Mouse (Mus musculus) thymus, adult 2 months (tissue): ENCODE data around the gene Trim14. TPM values are rescaled to one million over a fixed set of nuclear protein-coding genes. Genes with fewer than 3 reads are reported as not detected.

Experiments used
- DNase-seq: peaks from one replicate; pipeline ENCODE4 v3.0.0; 2021
- H3K27ac ChIP-seq: fragments of 200-500 bp; 2 replicates; pipeline ENCODE4 v1.5.1; 2012; ENCODE audit warnings: low read length, control low read depth; ENCODE audit not compliant: control insufficient read depth, insufficient read depth
- H3K27me3 ChIP-seq: fragments of 200-500 bp; 2 replicates; pipeline ENCODE4 v1.6.1; 2012; ENCODE audit warnings: mild to moderate bottlenecking, low read length, moderate library complexity, mixed read lengths; ENCODE audit not compliant: control insufficient read depth, insufficient read depth
- H3K36me3 ChIP-seq: fragments of 200-500 bp; 2 replicates; pipeline ENCODE4 v1.6.1; 2012; ENCODE audit warnings: mild to moderate bottlenecking, low read length, moderate library complexity; ENCODE audit not compliant: control insufficient read depth, insufficient read depth
- H3K4me1 ChIP-seq: fragments of 200-500 bp; replicated peaks from 2 replicates; pipeline ENCODE4 v1.6.1; 2012; ENCODE audit warnings: low read length; ENCODE audit not compliant: control insufficient read depth, insufficient read depth
- H3K4me3 ChIP-seq: fragments of 200-500 bp; 2 replicates; pipeline ENCODE4 v1.5.1; 2012; ENCODE audit warnings: mild to moderate bottlenecking, low read length, control low read depth, moderate library complexity; ENCODE audit not compliant: control insufficient read depth, insufficient read depth
- CTCF ChIP-seq: fragments of 200-500 bp; IDR thresholded peaks from 2 replicates; pipeline ENCODE4 v1.5.1; 2012; ENCODE audit warnings: mild to moderate bottlenecking, control low read depth, low read length, moderate library complexity, borderline replicate concordance; ENCODE audit not compliant: control insufficient read depth, poor library complexity, insufficient read depth; ENCODE audit errors: extremely low read depth
- POLR2A ChIP-seq: fragments of 200-500 bp; IDR thresholded peaks from 2 replicates; pipeline ENCODE4 v1.6.1; 2012; ENCODE audit warnings: mild to moderate bottlenecking, low read length, control low read depth, moderate library complexity; ENCODE audit not compliant: control insufficient read depth, poor library complexity, insufficient read depth; ENCODE audit errors: extremely low read depth
- WGBS: fragments of 180-500 bp; shearing (Covaris S2); methylation state at CpG from one replicate; pipeline ENCODE4 v1.1.7; 2018; 5-methylcytosine and 5-hydroxymethylcytosine counted together
- polyA plus RNA-seq: library from polyadenylated mRNA; depleted of rRNA; stranded (reverse); fragments of >200 nt; gene quantifications from 2 replicates; pipeline ENCODE4 v1.2.3, GENCODE M21; 2012

Trim14 gene
- polyA plus RNA-seq, 1 experiment, result 27.3 TPM

DNA sequence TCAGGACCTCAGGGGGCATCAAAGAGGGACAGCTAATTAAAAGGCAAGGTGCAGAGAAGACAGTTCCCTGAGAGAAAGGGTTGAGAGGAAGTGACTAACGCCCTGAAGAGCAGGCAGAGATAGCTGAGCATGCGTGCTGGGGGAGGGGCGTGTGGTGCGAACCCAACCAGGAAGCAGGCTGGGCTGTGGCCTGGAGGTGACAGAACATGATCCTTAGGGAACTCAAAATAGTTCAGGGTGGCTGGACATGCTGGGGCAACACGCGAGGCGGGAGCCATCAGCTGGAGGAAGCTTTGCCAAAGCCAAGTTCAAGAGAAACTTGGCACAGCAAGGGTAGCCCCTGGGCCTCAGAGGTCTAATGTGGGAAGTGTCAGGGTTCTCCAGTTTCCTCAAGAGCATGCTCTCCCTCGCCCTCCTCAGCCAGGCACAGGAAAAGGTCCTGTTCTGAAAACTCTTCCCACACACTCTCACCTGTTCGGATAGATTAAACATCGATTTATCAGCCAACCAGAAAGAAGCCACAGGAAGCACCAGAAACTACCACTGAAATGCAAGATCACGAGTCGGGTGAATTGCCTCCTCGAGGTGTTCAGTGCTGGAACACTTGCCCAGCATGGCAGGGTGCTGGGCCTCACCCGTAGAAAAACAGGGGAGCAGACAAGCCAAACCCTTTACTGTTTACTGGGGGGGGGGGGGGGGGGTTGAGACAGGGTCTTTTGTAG, 50.1 kb downstream of the Trim14 start:
- TF ChIP-seq POLR2A (peak; percentile 64), CTCF (no peak)

DNA sequence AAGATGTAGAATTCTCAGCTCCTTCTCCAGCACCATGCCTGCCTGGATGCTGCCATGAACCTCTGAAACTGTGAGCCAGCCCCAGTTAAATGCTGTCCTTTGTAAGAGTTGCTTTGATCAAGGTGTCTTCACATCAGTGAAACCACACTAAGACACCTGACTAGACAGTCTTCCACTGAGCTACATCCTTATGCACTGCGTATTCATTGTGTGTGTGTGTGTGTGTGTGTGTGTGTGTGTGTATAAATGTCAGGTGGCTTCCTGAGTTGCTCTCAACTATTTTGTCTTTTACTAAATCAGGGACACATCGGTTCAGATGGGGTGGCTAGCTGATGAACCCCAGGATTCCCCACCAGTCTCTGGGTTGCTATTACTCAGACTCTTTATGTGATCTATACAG, 56.9 kb downstream of the Trim14 start:
- no peak for DNase-seq
- no peaks in the 10 kb centered on the region for H3K27me3 ChIP-seq
- H3K4me1 ChIP-seq, result peaks cover 6% of the 10 kb centered on the region
- H3K36me3 ChIP-seq, result peaks cover 10% of the 10 kb centered on the region
- no peak overlapping the region for H3K27ac ChIP-seq
- TF ChIP-seq CTCF (no peak), POLR2A (no peak)
- WGBS, result 40% methylated on average over 2 of the region's 2 CpGs
- H3K4me3 ChIP-seq, result no peak overlapping the region

More for the DNA sequence above, 50.1 kb downstream of the Trim14 start:
- 8% methylated on average over 14 of the region's 14 CpGs for WGBS
- peak overlapping the region; percentile 84 for H3K27ac ChIP-seq
- no peaks in the 10 kb centered on the region for H3K36me3 ChIP-seq
- H3K4me3 ChIP-seq, result peak overlapping the region; percentile 25
- H3K27me3 ChIP-seq, result no peaks in the 10 kb centered on the region
- H3K4me1 ChIP-seq, result peaks cover 22% of the 10 kb centered on the region
- peak; percentile 92 for DNase-seq

DNA sequence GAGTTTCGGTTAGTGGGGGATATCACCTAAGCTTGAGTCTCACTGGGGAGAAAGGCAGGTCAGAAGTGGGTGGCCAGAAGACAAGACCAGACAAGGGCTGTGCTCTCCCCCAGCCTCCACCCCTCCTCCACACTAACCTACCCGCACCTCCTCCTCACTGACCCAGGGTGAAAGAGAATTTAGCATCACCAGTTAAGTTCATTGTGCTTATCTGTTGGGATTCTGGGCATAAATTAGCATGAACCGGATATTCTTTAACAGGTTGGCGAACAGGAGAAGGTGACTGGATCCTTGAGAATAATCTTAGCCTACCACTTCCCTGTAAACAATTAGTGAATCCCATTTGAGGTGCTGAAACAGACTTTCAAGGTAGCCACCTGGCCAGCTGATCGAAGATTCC, 60.8 kb downstream of the Trim14 start:
- TF ChIP-seq POLR2A (no peak), CTCF (no peak)
- no peak for DNase-seq
- Histone ChIP-seq H3K27me3 (no peaks in the 10 kb centered on the region), H3K27ac (no peak overlapping the region), H3K4me1 (peaks cover 6% of the 10 kb centered on the region), H3K4me3 (no peak overlapping the region), H3K36me3 (peaks cover 48% of the 10 kb centered on the region)
- WGBS, result 98% methylated on average over 5 of the region's 5 CpGs

DNA sequence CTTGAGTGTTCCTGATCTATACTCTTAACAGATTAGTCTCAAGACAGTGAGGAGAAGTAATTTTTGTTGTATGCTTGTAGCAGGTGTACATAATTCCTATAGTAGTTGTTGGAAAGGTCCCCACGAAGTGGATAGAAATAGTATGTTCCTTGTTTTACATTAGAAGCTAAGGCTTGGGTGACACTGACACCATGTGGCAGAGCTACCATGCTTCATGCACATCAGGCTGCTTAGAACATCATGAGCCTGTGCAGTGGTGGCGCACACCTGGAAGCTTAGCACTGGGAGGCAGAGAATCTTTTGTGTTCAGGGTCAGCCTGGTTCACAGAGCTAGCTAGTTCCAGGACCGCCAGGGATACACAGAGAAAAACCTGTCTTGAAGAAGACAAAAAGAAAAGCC, 70.2 kb downstream of the Trim14 start:
- Histone ChIP-seq H3K27me3 (no peaks in the 10 kb centered on the region), H3K27ac (no peak overlapping the region), H3K4me1 (no peaks in the 10 kb centered on the region), H3K36me3 (peaks cover 93% of the 10 kb centered on the region), H3K4me3 (no peak overlapping the region)
- WGBS, result 88% methylated on average over 3 of the region's 3 CpGs
- no peak for DNase-seq
- TF ChIP-seq POLR2A, result no peak
- TF ChIP-seq CTCF, result no peak

DNA sequence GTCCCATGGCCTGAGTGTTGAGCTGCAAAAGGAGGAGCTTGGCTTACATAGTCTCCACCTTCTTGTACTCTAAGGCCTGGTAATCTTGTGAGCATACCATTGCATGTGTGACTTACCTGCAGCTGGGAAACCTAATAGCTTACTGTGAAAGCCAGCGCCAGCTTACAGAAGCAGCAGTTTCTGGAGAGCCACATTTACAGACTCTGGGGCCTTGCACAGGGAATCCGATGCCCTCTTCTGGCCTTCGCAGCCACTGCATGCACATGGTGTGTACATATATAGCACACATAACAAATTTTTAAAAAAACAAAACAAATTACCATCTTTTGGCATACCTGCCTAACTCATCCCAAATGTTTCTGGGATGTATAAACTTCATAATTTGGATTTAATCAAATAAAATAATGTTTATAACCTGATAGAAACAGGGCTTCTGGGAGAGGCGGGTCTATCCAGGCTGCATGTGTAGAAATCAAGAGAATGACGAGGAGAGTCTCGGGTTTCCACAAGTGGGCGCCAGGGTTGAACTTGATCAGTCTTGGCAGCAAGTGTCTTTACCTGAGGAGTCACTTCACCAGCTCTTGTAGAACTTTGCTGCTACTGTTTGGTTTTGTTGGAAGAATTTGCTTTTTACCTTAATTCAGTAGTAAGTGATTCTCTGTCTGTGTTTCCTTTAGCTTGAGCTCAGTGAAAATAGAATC, 72.7 kb downstream of the Trim14 start:
- peak; percentile 68 for DNase-seq
- Histone ChIP-seq H3K27me3 (no peaks in the 10 kb centered on the region), H3K4me3 (no peak overlapping the region), H3K4me1 (no peaks in the 10 kb centered on the region), H3K27ac (no peak overlapping the region), H3K36me3 (peaks cover 76% of the 10 kb centered on the region)
- 88% methylated on average over 7 of the region's 7 CpGs for WGBS
- TF ChIP-seq POLR2A (no peak), CTCF (peak; percentile 72; the same call in 1 of the 2 replicates)

DNA sequence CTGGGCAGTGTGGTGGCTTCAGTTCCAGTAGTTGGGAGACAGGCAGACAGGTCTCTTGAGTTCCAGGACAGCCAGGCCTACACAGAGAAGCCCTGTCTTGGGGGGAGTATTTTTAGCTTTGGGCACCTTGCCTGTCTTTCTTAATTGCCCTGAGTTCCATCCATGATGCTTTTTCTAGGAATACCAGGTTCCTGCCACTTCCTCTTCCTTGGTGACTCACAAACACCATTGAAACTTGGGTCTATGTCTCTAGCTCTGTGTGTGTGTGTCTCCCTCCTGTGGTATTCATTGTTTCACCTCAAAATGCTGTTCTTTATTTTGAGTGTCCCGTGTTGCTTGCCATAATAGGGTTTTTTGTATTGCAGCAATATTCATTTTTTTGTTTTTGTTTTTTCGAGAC, 77.5 kb downstream of the Trim14 start:
- 79% methylated on average over 2 of the region's 2 CpGs for WGBS
- no peak for TF ChIP-seq CTCF
- no peak for TF ChIP-seq POLR2A
- Histone ChIP-seq H3K4me1 (peaks cover 15% of the 10 kb centered on the region), H3K27me3 (no peaks in the 10 kb centered on the region), H3K36me3 (peaks cover 31% of the 10 kb centered on the region), H3K4me3 (no peak overlapping the region), H3K27ac (no peak overlapping the region)
- DNase-seq, result no peak

DNA sequence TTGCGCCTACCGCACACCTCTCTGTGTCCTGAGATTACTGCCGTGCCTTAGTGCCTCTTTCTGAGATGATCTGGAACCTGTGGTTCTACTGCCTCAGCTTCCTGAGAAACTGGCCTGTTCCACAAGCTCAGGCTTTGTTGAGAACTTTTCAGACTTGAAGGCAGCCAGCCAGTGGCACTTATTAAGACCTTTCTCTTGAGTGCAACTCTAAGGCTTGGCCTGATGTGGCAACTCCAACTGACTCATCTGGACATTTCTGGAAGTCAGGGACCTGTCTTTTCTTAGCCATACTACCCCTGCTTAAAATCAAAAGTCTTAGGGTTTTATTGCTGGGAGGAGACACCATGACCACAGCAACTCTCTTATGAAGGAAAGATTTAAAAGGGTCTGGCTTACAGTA, 78.8 kb downstream of the Trim14 start:
- H3K27ac ChIP-seq, result no peak overlapping the region
- no peak for DNase-seq
- no peaks in the 10 kb centered on the region for H3K27me3 ChIP-seq
- no peak for TF ChIP-seq CTCF
- no peak for TF ChIP-seq POLR2A
- WGBS, result 82% methylated on average over 3 of the region's 3 CpGs
- peaks cover 23% of the 10 kb centered on the region for H3K4me1 ChIP-seq
- H3K36me3 ChIP-seq, result peaks cover 22% of the 10 kb centered on the region
- H3K4me3 ChIP-seq, result no peak overlapping the region
